Mouse (Mus musculus) ES-E14 (cell line): ENCODE data around the gene Cybc1.

Source experiments
- MAFK ChIP-seq: IDR thresholded peaks from 2 replicates; pipeline ENCODE4 v1.6.1; 2014; ENCODE audit warnings: mild to moderate bottlenecking, low read depth, low read length, inconsistent platforms; ENCODE audit not compliant: insufficient read depth
- ZNF384 ChIP-seq: IDR thresholded peaks from 2 replicates; pipeline ENCODE4 v1.6.1; 2012; ENCODE audit warnings: low read depth, low read length, inconsistent platforms

- TF ChIP-seq ZNF384 = no peak
- TF ChIP-seq MAFK = no peak
Observed at GRCm38 (mm10) chr11:121199851-121200250, 29.3 kb downstream of the Cybc1 start.
